Mouse (Mus musculus): Measurements from ENCODE around the gene Dyrk1b. TPM values are rescaled to one million over a fixed set of nuclear protein-coding genes. Genes with fewer than 3 reads are reported as not detected.
"Not testable (repeated sequence)": the region's sequence is repeated elsewhere in the genome, so short reads cannot be mapped to it uniquely, and the experiment has no call there.

The Dyrk1b gene
- 10 to 100 TPM; 29.4 to 35.8 (median 34.7) TPM for total RNA-seq (2022)

- peak; percentile 98 for DNase-seq
Measured at GRCm38 (mm10) chr7:28179228-28179627, at the start of gene Dyrk1b. TSS of gene Dyrk1b (plus strand) at chr7:28179469.

DNA sequence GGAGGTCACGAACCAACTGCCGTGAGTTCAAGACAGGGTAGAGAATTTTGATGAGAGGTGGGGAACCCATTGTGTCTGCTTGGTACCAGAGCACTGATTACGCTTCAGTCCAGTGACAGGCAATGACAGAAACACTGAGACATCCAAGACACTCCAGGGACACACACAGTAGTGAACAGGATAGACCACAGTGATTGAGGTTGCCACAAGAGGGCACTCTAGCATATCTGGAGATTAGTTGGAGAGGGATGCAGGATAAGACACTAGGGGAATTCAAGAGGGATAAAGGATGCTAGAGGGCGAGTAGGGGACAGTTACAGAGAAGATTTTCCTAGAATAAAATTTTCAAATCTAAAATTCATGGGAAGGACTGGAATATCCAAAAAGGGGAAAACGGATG is 41.7 kb upstream of the Dyrk1b start:
- no peak for DNase-seq

DNA sequence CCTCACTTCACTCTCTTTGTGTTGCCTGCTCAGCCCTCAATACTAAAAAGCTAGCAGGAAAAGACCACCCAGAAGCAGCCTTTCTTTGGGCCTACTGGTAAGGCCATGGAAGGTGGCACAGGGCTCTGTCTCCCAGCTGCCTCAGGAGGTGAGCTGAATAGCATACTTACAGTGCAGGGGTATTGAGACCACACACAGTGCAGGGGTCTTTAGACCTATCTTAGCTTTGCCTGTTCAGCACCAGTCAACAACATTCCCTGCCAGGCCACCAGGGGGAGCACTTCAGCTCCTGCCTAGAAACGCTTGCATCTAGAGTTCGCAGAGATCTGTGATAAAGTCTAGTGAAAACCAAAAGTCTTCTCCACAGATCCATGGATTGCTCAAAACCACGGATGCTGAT is 31.0 kb upstream of the Dyrk1b start:
- peak; percentile 17 for DNase-seq

DNA sequence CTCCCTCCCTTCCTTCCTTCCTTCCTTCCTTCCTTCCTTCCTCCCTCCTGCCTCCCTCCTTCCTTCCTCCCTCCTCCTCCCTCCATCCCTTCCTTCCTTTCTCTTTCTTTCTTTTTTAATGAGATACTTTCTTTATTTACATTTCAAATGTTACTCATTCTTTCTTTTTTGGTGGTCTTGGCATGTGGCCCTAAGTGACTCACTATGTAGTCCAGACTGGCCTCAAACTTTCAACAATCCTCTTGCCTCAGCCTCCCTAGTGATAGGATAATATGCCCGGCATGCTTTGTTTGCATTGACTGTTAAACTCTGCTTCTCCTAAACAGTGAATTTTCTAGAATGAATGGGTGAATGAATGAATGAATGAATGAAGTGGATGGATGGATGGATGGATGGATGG is 29.4 kb upstream of the Dyrk1b start:
- no peak for DNase-seq

GRCm38 (mm10) chr7:28151584-28152221 is 27.6 kb upstream of the Dyrk1b start:
- DNase-seq: no peak

- not testable (repeated sequence) for DNase-seq
Measured at GRCm38 (mm10) chr7:28153595-28153994, 25.7 kb upstream of the Dyrk1b start.

- no peak for DNase-seq
Measured at GRCm38 (mm10) chr7:28159292-28159691, 20.0 kb upstream of the Dyrk1b start.

- no peak for DNase-seq
Measured at GRCm38 (mm10) chr7:28159893-28160292, 19.4 kb upstream of the Dyrk1b start.

DNA sequence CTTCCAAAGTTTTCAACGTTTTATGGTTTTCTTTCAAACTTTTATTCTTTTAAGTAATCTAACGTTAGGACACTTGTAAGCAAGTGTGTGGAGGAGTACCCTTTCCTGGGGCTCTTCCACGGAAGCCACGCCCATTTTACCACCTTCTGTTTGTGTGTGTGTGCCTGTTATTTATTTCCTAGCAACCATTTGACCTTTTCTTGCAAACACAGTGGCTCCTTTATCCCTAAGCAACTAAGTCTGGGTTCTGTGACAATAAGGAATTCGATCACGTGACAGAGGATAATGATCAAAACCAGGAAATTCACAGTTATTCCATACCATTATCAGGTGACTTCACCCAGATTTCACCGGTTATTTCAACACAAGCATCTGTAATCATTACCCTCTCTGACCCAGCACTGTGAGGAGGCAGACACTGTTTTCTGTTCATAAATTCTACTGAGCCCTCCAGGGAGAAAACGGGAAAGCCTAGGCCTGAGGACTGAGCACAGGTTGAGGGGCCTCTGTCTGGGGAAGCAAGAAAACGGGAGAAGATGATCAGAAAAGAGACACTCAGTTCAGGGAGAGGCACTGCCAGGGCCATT is 18.0 kb upstream of the Dyrk1b start:
- no peak for DNase-seq

DNA sequence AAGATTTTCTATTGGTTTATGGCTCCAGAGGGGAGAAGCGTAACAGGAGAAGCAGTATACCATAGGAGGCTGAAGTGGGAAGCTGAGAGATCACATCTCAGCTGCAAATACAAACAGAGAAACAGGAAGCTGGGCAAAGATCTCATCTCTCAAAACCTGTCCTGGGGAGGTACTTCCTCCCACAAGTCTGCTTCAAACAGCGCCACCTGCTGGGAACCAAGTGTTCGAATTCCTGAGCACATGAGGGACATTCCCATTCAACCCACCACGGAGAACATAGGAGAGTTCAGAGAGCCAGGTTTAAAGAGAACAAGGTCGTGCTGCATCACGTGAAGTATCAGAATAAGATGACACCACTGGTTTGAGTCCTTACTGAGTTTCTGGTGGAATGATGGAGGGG is 13.9 kb upstream of the Dyrk1b start:
- DNase-seq: no peak

DNA sequence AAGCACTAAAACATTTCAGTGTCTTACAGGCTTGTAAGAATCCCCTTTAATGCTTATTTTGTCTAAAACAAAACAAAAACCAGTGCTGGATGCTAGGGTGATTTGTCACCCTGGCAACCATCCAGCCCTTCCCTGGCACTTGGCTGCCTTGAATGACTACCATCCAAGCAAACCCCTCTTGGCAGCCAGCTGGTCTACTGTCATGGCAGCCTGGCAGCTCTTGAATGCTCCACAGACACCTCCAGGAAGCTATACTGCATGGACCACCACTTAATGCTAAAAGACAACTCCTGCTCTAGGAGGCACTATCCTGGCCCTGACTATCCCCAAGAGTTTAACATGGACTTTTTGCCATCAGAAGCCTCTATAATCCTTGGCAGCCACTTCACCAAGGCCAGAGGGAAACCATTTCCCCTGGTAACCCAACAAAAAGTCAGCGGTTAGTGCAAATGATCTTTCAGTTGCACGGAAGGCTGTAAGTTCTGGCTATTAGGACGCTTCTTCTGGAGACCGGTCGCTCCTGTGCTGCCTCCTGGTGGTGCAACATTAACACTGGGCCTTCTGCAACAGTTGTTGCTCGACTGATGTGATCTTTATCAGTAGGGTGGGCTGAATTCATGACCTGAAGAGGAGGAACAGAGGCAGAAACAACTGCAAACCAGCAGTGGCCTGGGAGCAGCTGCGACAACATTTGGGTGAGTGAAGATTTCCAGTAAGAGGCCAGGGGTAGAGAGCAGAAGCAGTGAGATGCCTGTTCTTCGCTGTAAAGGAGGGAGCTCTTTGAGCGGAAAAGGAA is 10.8 kb upstream of the Dyrk1b start:
- DNase-seq: peak; percentile 66

DNA sequence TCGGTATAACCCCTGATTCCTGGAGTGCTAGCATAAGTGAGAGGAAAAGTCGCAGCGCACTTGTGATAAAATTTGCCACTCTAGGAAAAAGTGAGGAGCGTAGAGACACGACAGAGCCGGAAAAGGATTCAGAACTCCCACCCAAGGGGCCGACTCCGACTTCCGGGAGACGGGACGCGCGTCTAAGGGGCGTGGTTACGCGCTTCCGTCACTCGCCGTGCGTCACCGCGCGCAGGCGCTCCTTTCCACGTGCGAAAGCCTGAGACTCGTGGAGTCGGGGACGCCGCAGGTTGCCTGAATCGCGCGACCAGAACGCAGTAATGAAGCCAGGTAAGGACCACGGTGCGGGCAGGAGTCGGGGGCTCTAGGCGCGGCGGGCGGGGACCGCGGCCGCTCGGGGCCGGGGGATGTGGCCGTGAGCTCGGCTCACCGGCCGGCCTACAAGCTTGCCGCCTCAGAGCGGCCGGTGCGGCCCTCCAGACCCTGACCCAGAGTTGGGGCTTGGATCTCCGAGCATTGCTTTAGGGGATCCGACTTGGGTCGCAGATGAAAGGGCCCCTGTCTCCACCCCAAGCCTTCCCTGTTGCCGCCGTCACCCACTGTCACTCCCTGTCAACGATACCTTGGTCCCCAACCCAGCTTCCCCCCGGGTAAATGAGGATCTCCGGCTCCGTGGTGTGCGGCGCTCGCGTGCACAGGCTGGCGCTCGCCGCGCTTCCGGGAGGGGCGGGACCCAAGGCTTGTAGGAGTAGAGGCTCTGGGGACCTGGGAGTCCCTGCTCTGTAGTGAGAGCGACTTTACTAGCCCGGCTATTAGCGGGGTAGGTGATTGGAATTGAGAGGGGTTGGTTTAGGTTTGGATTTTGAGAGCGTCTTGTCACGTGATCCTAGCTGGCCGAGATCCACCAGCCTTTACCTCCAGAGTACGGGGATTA is 9.5 kb upstream of the Dyrk1b start, which contains the start of gene Fbl:
Gene Fbl (plus strand): TSS at position 222 of the 934 bp plus-strand sequence.
- peak; percentile 90 for DNase-seq

- no peak for DNase-seq
Measured at GRCm38 (mm10) chr7:28175358-28175757, 3.9 kb upstream of the Dyrk1b start.

GRCm38 (mm10) chr7:28179741-28180377 is 590 bp downstream of the Dyrk1b start:
- peak; percentile 94 for DNase-seq

- DNase-seq: no peak
Measured at GRCm38 (mm10) chr7:28180890-28181289, 1.6 kb downstream of the Dyrk1b start.

DNA sequence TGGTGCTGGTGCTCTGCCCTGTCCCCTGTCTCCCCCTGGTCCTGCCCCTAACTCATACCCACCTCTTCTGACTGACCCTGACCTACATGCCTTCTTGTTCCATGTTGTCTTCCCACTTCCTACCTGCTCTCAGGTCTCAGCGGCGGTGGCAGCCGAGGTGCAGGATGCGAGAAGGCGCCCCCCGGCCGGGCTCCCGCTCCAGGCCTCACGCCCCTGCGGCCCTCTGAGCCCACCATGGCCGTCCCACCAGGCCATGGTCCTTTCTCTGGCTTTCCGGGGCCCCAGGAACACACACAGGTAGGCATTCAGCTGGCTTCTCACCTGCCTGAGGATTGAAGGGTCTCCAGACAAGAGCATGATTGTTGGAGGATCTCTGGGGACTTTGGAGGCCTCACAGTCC is 2.1 kb downstream of the Dyrk1b start:
- no peak for DNase-seq

- no peak for DNase-seq
Measured at GRCm38 (mm10) chr7:28182320-28182719, 3.1 kb downstream of the Dyrk1b start.

DNA sequence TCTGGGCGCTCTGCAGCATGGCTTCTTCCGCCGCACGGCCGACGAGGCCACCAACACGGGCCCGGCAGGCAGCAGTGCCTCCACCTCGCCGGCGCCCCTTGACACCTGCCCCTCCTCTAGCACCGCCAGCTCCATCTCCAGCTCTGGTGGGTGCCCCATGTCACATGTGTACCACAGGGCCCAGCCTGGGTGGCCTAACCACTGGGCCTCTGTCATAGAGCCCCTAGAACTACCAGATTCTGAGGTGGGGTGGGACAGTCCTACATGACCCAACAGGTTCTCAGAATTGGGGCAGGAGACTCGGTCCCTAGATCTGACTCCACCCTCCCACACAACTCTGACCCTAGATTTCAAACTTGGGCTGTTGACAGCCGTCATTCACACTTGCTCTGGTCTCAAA is 6.6 kb downstream of the Dyrk1b start:
- DNase-seq: no peak

DNA sequence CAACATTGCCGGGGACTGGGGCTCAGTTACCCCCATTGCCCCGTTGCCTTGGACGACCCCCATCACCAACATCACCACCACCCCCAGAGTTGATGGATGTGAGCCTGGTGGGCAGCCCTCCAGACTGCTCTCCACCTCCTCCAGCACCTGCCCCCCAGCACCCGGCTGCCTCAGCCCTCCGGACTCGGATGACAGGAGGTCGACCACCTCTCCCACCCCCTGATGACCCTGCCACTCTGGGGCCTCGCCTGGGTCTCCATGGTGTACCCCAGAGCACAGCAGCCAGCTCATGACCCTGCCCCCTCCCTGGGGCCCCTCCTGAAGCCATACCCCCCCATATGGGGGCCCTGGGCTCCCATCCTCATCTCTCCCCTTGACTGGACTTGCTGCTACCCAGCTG is 7.4 kb downstream of the Dyrk1b start:
- no peak for DNase-seq

DNA sequence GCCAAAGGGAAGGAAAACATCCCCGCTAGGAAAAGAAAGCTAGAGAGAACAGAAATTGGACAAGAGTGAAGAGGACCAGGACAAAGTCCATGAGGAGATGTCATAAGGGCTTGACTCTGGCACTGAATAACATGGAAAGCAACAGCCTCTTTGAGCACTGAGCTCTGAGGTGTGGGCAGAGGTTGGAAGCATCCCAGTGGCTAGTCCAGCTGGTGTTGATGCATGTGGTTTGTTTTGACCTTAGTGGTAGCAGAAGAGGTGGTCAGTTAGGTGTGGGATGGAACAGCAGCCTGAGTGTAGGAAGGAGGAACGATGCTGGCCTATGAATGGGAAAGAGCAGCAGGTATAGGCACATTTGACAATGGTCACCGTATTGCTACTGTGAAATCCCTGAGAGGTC is 12.2 kb downstream of the Dyrk1b start:
- DNase-seq: no peak

DNA sequence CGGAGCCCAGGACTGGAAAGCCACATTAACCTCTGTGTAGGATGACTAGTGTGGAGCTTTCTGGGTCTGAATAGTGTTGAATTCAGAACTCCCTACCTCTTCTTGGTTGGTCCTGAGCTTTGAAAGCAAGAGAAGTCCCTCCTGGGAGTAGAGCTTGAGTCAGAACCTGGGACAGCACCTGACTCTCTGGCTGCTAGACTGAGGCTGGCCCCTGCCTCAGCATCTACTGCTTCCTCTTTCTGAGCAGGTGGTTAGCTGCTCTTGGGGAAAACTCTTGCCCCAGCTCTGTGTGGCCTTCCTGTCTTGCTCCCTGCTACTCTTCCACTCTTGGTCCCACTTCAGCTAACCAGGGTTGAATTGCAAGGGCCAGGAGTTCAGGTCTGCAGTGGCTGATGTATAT is 12.6 kb downstream of the Dyrk1b start:
- no peak for DNase-seq
